Mouse (Mus musculus): ENCODE measurements at regions not wholly inside any gene's neighbourhood (a gene's known extent, or its start where the extent isn't known, plus 50 kb on each side); places are given as distances from the start of the nearest gene placed in this dataset.
"Not testable (repeated sequence)": the region's sequence is repeated elsewhere in the genome, so short reads cannot be mapped to it uniquely, and the experiment has no call there.

GRCm38 (mm10) chr14:76735997-76736396, 179.3 kb upstream of the Serp2 start:
- Histone ChIP-seq H3K27ac (ENCODE audit: insufficient read depth, low read depth, low read length) (no peak overlapping the region), H3K4me3 (ENCODE audit: insufficient read depth, low read length) (no peak overlapping the region), H3K4me1 (ENCODE audit: control insufficient read depth, insufficient read depth, low read length) (peaks cover 2% of the 10 kb centered on the region)
- TF ChIP-seq CTCF (IDR thresholded peaks at IDR 0.05; ENCODE audit: low read depth, low read length) = no peak
- no peak for TF ChIP-seq POLR2A (IDR thresholded peaks at IDR 0.05; ENCODE audit: borderline replicate concordance, low read depth, low read length)

- H3K4me3 ChIP-seq (ENCODE audit: insufficient read depth, low read length) = no peak overlapping the region
- peaks cover 2% of the 10 kb centered on the region for H3K4me1 ChIP-seq (ENCODE audit: control insufficient read depth, insufficient read depth, low read length)
- TF ChIP-seq POLR2A (IDR thresholded peaks at IDR 0.05; ENCODE audit: borderline replicate concordance, low read depth, low read length) = no peak
- TF ChIP-seq CTCF (IDR thresholded peaks at IDR 0.05; ENCODE audit: low read depth, low read length) = no peak
- no peak overlapping the region for H3K27ac ChIP-seq (ENCODE audit: insufficient read depth, low read depth, low read length)
These were observed 178.4 kb upstream of the Serp2 start for GRCm38 (mm10) chr14:76735107-76735506.

- Histone ChIP-seq H3K4me3 (ENCODE audit: insufficient read depth, low read length) (no peak overlapping the region), H3K4me1 (ENCODE audit: control insufficient read depth, insufficient read depth, low read length) (peaks cover 2% of the 10 kb centered on the region), H3K27ac (ENCODE audit: insufficient read depth, low read depth, low read length) (no peak overlapping the region)
- TF ChIP-seq CTCF (IDR thresholded peaks at IDR 0.05; ENCODE audit: low read depth, low read length) (no peak), POLR2A (IDR thresholded peaks at IDR 0.05; ENCODE audit: borderline replicate concordance, low read depth, low read length) (no peak)
These were observed 176.7 kb upstream of the Serp2 start for GRCm38 (mm10) chr14:76733258-76733823.

- TF ChIP-seq POLR2A (IDR thresholded peaks at IDR 0.05; ENCODE audit: borderline replicate concordance, low read depth, low read length) = no peak
- no peak for TF ChIP-seq CTCF (IDR thresholded peaks at IDR 0.05; ENCODE audit: low read depth, low read length)
- no peak overlapping the region for H3K4me3 ChIP-seq (ENCODE audit: insufficient read depth, low read length)
- no peaks in the 10 kb centered on the region; the same call in 1 of the 2 replicates for H3K4me1 ChIP-seq (ENCODE audit: control insufficient read depth, insufficient read depth, low read length)
- H3K27ac ChIP-seq (ENCODE audit: insufficient read depth, low read depth, low read length) = no peak overlapping the region
These were observed 174.7 kb upstream of the Serp2 start for GRCm38 (mm10) chr14:76731096-76731986.

GRCm38 (mm10) chr14:76725844-76726243, 169.2 kb upstream of the Serp2 start:
- peaks cover 5% of the 10 kb centered on the region for H3K4me1 ChIP-seq (ENCODE audit: control insufficient read depth, insufficient read depth, low read length)
- no peak for TF ChIP-seq CTCF (IDR thresholded peaks at IDR 0.05; ENCODE audit: low read depth, low read length)
- no peak for TF ChIP-seq POLR2A (IDR thresholded peaks at IDR 0.05; ENCODE audit: borderline replicate concordance, low read depth, low read length)
- no peak overlapping the region for H3K27ac ChIP-seq (ENCODE audit: insufficient read depth, low read depth, low read length)
- H3K4me3 ChIP-seq (ENCODE audit: insufficient read depth, low read length) = no peak overlapping the region

GRCm38 (mm10) chr14:76725231-76725630, 168.5 kb upstream of the Serp2 start:
- H3K27ac ChIP-seq (ENCODE audit: insufficient read depth, low read depth, low read length); H3K4me1 ChIP-seq (ENCODE audit: control insufficient read depth, insufficient read depth, low read length); H3K4me3 ChIP-seq (ENCODE audit: insufficient read depth, low read length): not testable (repeated sequence)

- TF ChIP-seq CTCF (IDR thresholded peaks at IDR 0.05; ENCODE audit: low read depth, low read length) (no peak), POLR2A (IDR thresholded peaks at IDR 0.05; ENCODE audit: borderline replicate concordance, low read depth, low read length) (no peak)
These were observed 168.1 kb upstream of the Serp2 start for GRCm38 (mm10) chr14:76724826-76725225.

GRCm38 (mm10) chr14:76724395-76724794, 167.7 kb upstream of the Serp2 start:
- Histone ChIP-seq H3K4me1 (ENCODE audit: control insufficient read depth, insufficient read depth, low read length) (peaks cover 5% of the 10 kb centered on the region), H3K27ac (ENCODE audit: insufficient read depth, low read depth, low read length) (no peak overlapping the region), H3K4me3 (ENCODE audit: insufficient read depth, low read length) (no peak overlapping the region)
- no peak for TF ChIP-seq CTCF (IDR thresholded peaks at IDR 0.05; ENCODE audit: low read depth, low read length)
- no peak for TF ChIP-seq POLR2A (IDR thresholded peaks at IDR 0.05; ENCODE audit: borderline replicate concordance, low read depth, low read length)

More at GRCm38 (mm10) chr14:76724826-76725225, 168.1 kb upstream of the Serp2 start:
- H3K4me3 ChIP-seq (ENCODE audit: insufficient read depth, low read length) = no peak overlapping the region
- no peak overlapping the region for H3K27ac ChIP-seq (ENCODE audit: insufficient read depth, low read depth, low read length)
- H3K4me1 ChIP-seq (ENCODE audit: control insufficient read depth, insufficient read depth, low read length) = peaks cover 5% of the 10 kb centered on the region

- H3K4me1 ChIP-seq (ENCODE audit: control insufficient read depth, insufficient read depth, low read length) = peaks cover 5% of the 10 kb centered on the region
- H3K27ac ChIP-seq (ENCODE audit: insufficient read depth, low read depth, low read length) = no peak overlapping the region
- no peak overlapping the region for H3K4me3 ChIP-seq (ENCODE audit: insufficient read depth, low read length)
- TF ChIP-seq POLR2A (IDR thresholded peaks at IDR 0.05; ENCODE audit: borderline replicate concordance, low read depth, low read length) = no peak
- TF ChIP-seq CTCF (IDR thresholded peaks at IDR 0.05; ENCODE audit: low read depth, low read length) = no peak
These were observed 166.9 kb upstream of the Serp2 start for GRCm38 (mm10) chr14:76723551-76723950.

- Histone ChIP-seq H3K4me1 (ENCODE audit: control insufficient read depth, insufficient read depth, low read length) (peaks cover 5% of the 10 kb centered on the region), H3K27ac (ENCODE audit: insufficient read depth, low read depth, low read length) (no peak overlapping the region), H3K4me3 (ENCODE audit: insufficient read depth, low read length) (no peak overlapping the region)
- no peak for TF ChIP-seq CTCF (IDR thresholded peaks at IDR 0.05; ENCODE audit: low read depth, low read length)
- TF ChIP-seq POLR2A (IDR thresholded peaks at IDR 0.05; ENCODE audit: borderline replicate concordance, low read depth, low read length) = no peak
These were observed 165.6 kb upstream of the Serp2 start for GRCm38 (mm10) chr14:76722297-76722696.

All from bone marrow macrophage, adult 2 months (primary cell).